Mouse (Mus musculus) hindlimb bud, embryonic 11.5 days (tissue): ENCODE data around the gene 4933424G06Rik.
A peak's percentile ranks its signal among the peaks of the same experiment; 100 is the strongest.

ENCODE experiments used
- DNase-seq: peaks from one replicate; pipeline ENCODE4 v3.0.0-alpha.2; 2012; ENCODE audit warnings: low read depth, low spot score; ENCODE audit errors: extremely low spot score

4933424G06Rik gene

GRCm38 (mm10) chr1:36768786-36769185 is 58.8 kb downstream of the 4933424G06Rik start:
- no peak for DNase-seq

DNA sequence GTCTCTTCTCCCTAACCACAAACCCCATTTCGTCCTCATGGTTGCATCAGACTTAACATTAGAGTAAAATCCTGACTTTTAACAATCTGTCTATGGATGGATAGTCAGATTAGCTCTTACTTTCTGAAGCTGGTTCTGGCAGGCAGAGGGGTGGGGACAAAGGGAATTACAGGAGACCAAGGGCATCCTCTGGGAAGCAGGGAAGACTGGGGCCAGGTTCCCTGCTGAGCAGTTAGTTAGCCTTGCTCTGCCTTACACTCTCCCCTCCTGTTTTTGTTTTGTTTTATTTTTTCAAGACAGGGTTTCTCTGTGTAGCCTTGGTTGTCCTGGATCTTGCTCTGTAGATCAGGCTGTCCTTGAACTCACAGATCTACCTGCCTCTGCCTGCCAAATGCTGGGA is 60.0 kb downstream of the 4933424G06Rik start:
- DNase-seq = no peak

DNA sequence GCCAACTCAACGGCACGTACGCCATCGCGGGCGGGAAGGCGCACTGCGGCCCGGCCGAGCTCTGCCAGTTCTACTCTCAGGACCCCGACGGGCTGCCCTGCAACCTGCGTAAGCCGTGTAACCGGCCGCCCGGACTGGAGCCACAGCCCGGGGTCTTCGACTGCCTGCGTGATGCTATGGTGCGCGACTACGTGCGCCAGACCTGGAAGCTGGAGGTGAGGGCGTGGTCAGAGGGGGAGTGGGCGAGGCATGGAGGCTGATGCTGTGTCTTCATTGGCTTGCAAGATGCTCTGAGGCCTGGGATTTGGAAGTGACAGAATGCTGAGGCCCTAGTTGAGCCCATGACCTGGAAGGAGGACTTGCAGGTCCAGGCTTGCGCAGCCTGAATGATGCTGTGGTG is 61.0 kb downstream of the 4933424G06Rik start:
- no peak for DNase-seq

- DNase-seq = no peak
Measured at GRCm38 (mm10) chr1:36772198-36772934, 62.4 kb downstream of the 4933424G06Rik start.

- no peak for DNase-seq
Measured at GRCm38 (mm10) chr1:36780793-36781192, 70.8 kb downstream of the 4933424G06Rik start.

DNA sequence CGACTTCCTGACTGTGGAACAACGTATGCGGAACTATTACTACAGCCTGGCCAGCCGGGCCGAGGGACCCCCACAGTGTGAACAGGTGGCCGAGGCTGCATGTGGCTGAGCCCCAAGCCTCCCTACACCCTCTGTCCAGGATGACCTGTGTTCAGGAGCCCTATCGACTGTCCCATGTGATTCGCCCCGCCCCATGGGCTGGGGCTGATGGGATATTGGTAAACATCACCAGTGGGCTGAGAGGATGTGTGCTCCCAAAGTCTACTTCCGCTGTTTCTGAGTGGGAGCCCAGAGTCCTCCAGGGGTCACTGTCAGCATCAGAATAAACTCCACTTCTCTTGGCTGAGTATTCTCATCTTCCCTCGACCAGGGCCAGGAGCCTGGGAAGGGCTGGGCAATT is 72.5 kb downstream of the 4933424G06Rik start:
- no peak for DNase-seq

DNA sequence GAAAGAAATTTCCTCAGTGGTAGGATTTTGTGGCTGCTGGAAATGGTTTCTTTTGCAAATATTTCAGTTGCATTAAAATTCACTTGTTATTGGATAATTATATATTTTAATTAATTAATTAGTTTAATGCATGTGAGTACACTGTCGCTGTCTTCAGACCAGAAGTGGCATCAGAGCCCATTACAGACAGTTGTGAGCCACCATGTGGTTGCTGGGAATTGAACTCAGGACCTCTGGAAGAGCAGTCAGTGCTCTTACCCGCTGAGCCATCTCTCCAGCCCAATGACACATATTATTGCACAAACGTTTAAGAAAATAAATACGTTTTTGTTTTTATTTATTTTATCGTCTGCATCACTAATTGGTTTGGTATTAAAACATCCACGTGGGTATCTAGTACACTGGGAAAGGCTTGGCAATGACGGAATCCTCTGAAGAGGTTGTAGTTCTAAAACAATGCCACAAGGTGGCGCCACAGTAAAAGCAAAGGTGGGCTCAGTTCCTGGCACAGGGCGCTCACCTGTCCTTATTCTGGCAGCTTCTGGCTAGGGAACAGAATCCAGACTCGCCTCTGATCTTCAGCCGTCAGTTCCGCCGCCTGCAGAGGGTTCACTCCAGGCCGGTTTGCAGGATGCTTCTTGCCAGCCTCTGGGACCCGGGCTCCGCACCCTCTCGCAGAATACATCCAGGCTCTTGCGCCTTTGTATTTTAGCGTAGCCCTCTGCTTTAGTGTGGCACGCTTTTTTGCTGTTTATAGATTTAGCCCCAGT is 74.6 kb downstream of the 4933424G06Rik start:
- DNase-seq = peak; percentile 56

- no peak for DNase-seq
Measured at GRCm38 (mm10) chr1:36785238-36785641, 75.3 kb downstream of the 4933424G06Rik start.

DNA sequence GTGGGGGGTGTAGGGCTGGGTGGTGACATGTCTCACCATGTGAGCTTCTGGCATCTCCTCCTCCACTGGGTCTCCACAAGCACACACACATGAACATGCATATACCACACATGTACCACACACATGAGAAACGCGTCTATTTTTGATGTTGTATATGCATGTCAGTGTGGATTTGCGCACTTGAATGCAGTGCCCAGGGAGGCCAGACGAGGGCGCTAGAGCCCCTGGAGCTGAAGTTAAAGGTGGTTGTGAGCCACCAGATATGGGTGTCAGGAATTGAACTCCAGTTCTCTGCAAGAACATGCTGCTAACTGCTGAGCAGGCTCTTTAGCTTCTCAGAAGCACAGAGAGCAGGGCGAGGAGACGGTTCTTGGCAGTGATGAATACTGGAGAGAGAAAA is 76.4 kb downstream of the 4933424G06Rik start:
- DNase-seq = no peak

GRCm38 (mm10) chr1:36789416-36789815 is 79.5 kb downstream of the 4933424G06Rik start:
- no peak for DNase-seq

- no peak for DNase-seq
Measured at GRCm38 (mm10) chr1:36796711-36797110, 86.8 kb downstream of the 4933424G06Rik start.

GRCm38 (mm10) chr1:36797481-36797880 is 87.5 kb downstream of the 4933424G06Rik start:
- DNase-seq = no peak

GRCm38 (mm10) chr1:36800379-36801011 is 90.5 kb downstream of the 4933424G06Rik start:
- DNase-seq = no peak

DNA sequence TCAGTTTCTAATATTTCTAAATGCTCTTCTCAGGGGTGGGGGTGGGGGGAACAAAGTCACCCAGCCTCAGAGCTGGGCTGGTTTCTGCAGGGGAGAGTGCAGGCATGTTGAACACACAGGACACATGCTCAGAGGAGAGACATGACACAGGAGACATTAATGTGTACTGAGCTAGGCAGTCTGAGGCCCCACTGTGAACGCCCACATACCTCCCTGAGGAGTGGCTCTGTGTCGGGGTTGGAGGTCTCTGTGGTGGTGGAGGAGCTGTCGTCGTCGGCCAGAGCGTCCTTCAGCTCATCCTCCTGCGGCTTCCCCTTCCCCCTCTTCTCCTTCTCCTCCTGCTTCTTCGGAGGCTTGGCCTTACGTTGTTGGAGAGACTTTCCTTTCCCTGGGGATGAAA is 94.3 kb downstream of the 4933424G06Rik start:
- DNase-seq = no peak

GRCm38 (mm10) chr1:36804833-36805232 is 94.9 kb downstream of the 4933424G06Rik start:
- DNase-seq = no peak

DNA sequence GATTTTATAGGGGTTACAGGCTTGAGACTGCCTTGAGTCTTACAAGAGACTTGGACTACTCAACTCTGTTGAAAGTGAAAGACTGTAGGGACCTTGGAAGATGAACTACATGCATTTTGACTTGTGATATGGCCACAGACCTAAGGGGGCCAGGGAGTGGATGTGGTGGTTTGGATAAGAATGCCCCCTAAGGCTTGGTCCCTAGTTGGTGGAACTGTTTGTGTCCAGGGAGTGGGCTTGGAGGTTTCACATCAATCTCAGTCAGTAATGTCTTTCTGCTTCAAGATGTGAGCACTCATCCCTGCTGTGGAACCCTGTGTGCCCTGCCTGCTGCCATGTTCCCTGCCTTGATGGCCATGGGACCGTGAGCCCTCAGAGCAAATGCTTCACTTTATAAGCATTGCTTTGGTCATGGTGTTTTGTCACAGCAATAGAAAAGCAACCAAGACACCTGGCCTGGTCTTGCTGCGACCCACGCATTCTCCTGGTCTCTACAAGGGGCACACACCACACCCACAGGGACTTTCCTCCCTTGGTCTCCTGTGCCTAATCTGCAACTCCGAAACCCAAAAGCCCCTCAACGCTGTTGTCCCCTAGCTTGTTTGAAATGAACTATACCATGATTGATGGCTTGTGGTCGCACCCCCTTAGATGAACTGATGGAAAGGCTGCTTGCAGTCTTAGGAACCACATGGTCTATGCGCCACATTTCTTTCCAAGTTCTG is 96.4 kb downstream of the 4933424G06Rik start:
- no peak for DNase-seq

GRCm38 (mm10) chr1:36807086-36807485 is 97.1 kb downstream of the 4933424G06Rik start:
- DNase-seq = no peak
